Mouse (Mus musculus) kidney, postnatal 4 days (tissue): Measurements from ENCODE around the gene Hist1h2bb.
A peak's percentile ranks its signal among the peaks of the same experiment; 100 is the strongest.
"Not testable (repeated sequence)": the region's sequence is repeated elsewhere in the genome, so short reads cannot be mapped to it uniquely, and the experiment has no call there.

Experiments
- DNase-seq, 2 experiments: peaks; one replicate each; pipeline ENCODE4 v3.0.0; 2021; ENCODE audit warnings: mixed read lengths in 2 of 2

The Hist1h2bb gene

DNA sequence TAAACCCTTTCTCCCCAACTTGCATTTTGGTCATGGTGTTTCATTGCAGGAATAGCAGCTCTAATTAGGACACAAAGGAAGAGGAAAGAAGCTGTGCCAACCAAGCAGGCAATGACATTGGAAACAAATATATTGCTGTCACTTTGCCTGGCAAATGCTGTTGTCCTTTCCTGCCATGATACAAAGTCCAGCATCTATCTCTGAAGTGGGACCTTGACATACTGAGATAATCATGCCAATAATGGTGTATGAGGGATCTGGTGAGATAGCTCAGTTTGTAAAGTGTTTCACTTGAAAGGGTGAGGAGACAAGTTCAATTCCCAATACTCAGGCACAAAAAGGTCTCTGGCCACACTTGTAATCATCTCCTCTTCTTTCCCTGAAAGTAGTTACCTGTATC lies 20.2 kb downstream of the Hist1h2bb start:
- no peak for DNase-seq

DNA sequence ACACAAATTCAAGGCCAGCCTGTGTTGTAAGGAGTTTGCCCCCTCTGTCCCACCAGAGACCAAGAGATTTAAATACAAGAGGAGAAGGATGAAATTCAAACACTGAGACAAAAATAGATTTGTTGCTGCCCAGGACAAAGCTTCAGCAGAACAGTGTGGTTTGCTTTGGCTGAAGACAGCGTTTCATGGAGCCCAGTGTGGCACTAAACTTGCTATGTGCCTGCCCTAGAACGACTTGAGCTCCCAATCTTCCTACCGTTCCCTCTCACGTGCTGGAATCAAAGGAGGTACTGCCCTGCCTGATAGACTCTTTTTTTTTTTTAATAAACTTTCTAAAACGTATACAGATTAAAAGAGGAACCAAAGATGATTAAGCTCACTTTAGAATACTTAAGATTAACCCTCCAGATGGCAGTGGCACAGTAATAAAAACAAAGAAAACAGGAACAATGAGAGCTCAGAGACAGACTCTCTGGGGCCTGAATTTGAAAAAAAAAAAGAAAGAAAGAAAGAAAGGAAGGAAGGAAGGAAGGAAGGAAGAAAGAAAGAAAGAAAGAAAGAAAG lies 22.4 kb downstream of the Hist1h2bb start:
- no peak for DNase-seq

DNA sequence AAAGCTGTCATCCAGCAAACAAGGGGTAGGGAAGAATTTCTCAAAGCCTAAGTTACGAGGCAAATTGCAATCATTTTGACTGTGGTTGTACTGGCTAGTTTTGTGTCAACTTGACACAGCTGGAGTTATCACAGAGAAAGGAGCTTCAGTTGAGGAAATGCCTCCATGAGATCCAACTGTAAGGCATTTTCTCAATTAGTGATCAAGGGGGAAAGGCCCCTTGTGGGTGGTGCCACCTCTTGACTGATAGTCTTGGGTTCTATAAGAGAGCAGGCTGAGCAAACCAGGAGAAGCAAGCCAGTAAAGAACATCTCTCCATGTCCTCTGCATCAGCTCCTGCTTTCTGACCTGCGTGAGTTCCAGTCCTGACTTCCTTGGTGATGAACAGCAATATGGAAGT lies 23.1 kb downstream of the Hist1h2bb start, which contains the start of gene Trim38:
Gene Trim38, plus strand, starts transcription at position 301 of the 400 bp plus-strand sequence.
- DNase-seq = not testable (repeated sequence)

GRCm38 (mm10) chr13:23772561-23773313 lies 26.2 kb downstream of the Hist1h2bb start:
- DNase-seq = peak; percentile 51 to 63

GRCm38 (mm10) chr13:23778339-23778738 lies 31.8 kb downstream of the Hist1h2bb start:
- DNase-seq = no peak

GRCm38 (mm10) chr13:23779025-23779424 lies 32.5 kb downstream of the Hist1h2bb start:
- DNase-seq = no peak

DNA sequence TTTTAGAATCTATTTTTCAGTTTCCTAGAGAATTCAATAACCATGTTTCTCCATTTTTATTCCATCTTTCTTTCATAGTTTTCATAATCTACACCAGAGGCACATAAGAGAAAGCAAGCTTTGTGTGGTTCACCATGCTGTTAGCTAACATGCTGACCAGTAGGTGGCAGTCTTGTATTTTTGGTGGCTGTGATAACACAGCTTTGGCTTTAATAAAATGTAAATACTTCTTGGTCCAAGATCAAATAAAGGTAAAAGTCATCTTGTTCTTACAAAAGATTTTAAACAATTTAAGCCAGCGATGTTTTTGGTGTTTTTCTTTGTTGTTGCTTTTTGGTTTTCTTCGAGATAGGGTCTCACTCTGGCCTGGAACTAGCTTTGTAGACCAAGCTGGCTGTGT lies 46.0 kb downstream of the Hist1h2bb start:
- DNase-seq = peak; percentile 56 to 59
